Mouse (Mus musculus) adrenal gland, postnatal 10 days (tissue): ENCODE measurements around the gene Dok3. TPM values are rescaled to one million over a fixed set of nuclear protein-coding genes. Genes with fewer than 3 reads are reported as not detected.

Source experiments
- DNase-seq: peaks from one replicate; pipeline ENCODE4 v3.0.0; 2021; ENCODE audit warnings: mixed read lengths
- total RNA-seq, 2 experiments: library from RNA; stranded (reverse); gene quantifications; 2 replicates each; pipeline ENCODE4 v1.2.3; 2021

Gene Dok3
- total RNA-seq, 2 experiments from 2014 or later = 5.0 to 5.1 TPM

GRCm38 (mm10) chr13:55540933-55541332 is 11.8 kb upstream of the Dok3 start:
- peak; percentile 39 for DNase-seq

- DNase-seq = peak; percentile 99
These were observed 7.4 kb upstream of the Dok3 start, which contains the start of gene Ddx41 for GRCm38 (mm10) chr13:55536194-55537175. Gene Ddx41, minus strand, starts transcription at chr13:55536658.

- no peak for DNase-seq
These were observed 6.7 kb upstream of the Dok3 start for GRCm38 (mm10) chr13:55535796-55536193.

GRCm38 (mm10) chr13:55535191-55535590 is 6.1 kb upstream of the Dok3 start:
- no peak for DNase-seq

- DNase-seq = peak; percentile 10
These were observed 993 bp downstream of the Dok3 start for GRCm38 (mm10) chr13:55527834-55528772.

GRCm38 (mm10) chr13:55527212-55527611 is 1.9 kb downstream of the Dok3 start:
- no peak for DNase-seq

- peak; percentile 34 for DNase-seq
These were observed 3.2 kb downstream of the Dok3 start for GRCm38 (mm10) chr13:55525733-55526553.

- peak; percentile 6 for DNase-seq
These were observed 5.0 kb downstream of the Dok3 start for GRCm38 (mm10) chr13:55523951-55524600.

GRCm38 (mm10) chr13:55523278-55523677 is 5.8 kb downstream of the Dok3 start:
- peak; percentile 67 for DNase-seq

- DNase-seq = peak; percentile 7
These were observed 6.4 kb downstream of the Dok3 start for GRCm38 (mm10) chr13:55522730-55523129.

GRCm38 (mm10) chr13:55519606-55520005 is 9.5 kb downstream of the Dok3 start:
- no peak for DNase-seq

- peak; percentile 93 for DNase-seq
These were observed 12.1 kb downstream of the Dok3 start for GRCm38 (mm10) chr13:55516955-55517354.

- no peak for DNase-seq
These were observed 15.3 kb downstream of the Dok3 start for GRCm38 (mm10) chr13:55513828-55514227.

- peak; percentile 95 for DNase-seq
These were observed 15.9 kb downstream of the Dok3 start, which contains the start of gene Pdlim7 for GRCm38 (mm10) chr13:55513111-55513748. Gene Pdlim7, minus strand, starts transcription at chr13:55513676.

- DNase-seq = peak; percentile 69
These were observed 16.6 kb downstream of the Dok3 start for GRCm38 (mm10) chr13:55512379-55513031.

GRCm38 (mm10) chr13:55511492-55511861 is 17.6 kb downstream of the Dok3 start:
- DNase-seq = no peak

- peak; percentile 80 for DNase-seq
These were observed 18.2 kb downstream of the Dok3 start for GRCm38 (mm10) chr13:55510668-55511491.

- no peak for DNase-seq
These were observed 18.8 kb downstream of the Dok3 start for GRCm38 (mm10) chr13:55510332-55510667.

- DNase-seq = no peak
These were observed 20.6 kb downstream of the Dok3 start for GRCm38 (mm10) chr13:55508531-55508930.
